Mouse (Mus musculus) retina, postnatal 1 day (tissue): ENCODE measurements around the gene Cdc37l1.
"Not testable (repeated sequence)": the region's sequence is repeated elsewhere in the genome, so short reads cannot be mapped to it uniquely, and the experiment has no call there.

Experiments used
- DNase-seq: peaks from one replicate; pipeline ENCODE4 v3.0.0-alpha.2; 2012

Cdc37l1 gene

GRCm38 (mm10) chr19:28990194-28990589 is at the start of gene Cdc37l1:
Gene Cdc37l1, plus strand, starts transcription at chr19:28990352.
- DNase-seq: peak; percentile 97

GRCm38 (mm10) chr19:28941271-28941670 is 48.9 kb upstream of the Cdc37l1 start:
- DNase-seq: no peak

- DNase-seq: no peak
Observed at GRCm38 (mm10) chr19:28946782-28947181, 43.4 kb upstream of the Cdc37l1 start.

GRCm38 (mm10) chr19:28947311-28947710 is 42.8 kb upstream of the Cdc37l1 start:
- no peak for DNase-seq

GRCm38 (mm10) chr19:28951251-28951650 is 38.9 kb upstream of the Cdc37l1 start:
- peak; percentile 76 for DNase-seq

- no peak for DNase-seq
Observed at GRCm38 (mm10) chr19:28963113-28963512, 27.0 kb upstream of the Cdc37l1 start.

- DNase-seq: no peak
Observed at GRCm38 (mm10) chr19:28963513-28963841, 26.7 kb upstream of the Cdc37l1 start.

- DNase-seq: peak; percentile 80
Observed at GRCm38 (mm10) chr19:28963842-28964551, 26.2 kb upstream of the Cdc37l1 start, which contains the start of gene Plpp6. Gene Plpp6, plus strand, starts transcription at chr19:28963953.

GRCm38 (mm10) chr19:28964552-28964903 is 25.6 kb upstream of the Cdc37l1 start:
- DNase-seq: no peak

GRCm38 (mm10) chr19:28967652-28968051 is 22.5 kb upstream of the Cdc37l1 start, which contains the start of gene 4430402I18Rik:
Gene 4430402I18Rik, minus strand, starts transcription at chr19:28967800.
- DNase-seq: peak; percentile 89

GRCm38 (mm10) chr19:28968178-28968577 is 22.0 kb upstream of the Cdc37l1 start:
- no peak for DNase-seq

GRCm38 (mm10) chr19:28969231-28969630 is 20.9 kb upstream of the Cdc37l1 start:
- DNase-seq: no peak

GRCm38 (mm10) chr19:28970251-28970650 is 19.9 kb upstream of the Cdc37l1 start:
- DNase-seq: no peak

- peak; percentile 80 for DNase-seq
Observed at GRCm38 (mm10) chr19:28974862-28975611, 15.1 kb upstream of the Cdc37l1 start.

- no peak for DNase-seq
Observed at GRCm38 (mm10) chr19:28982617-28983016, 7.5 kb upstream of the Cdc37l1 start.

- no peak for DNase-seq
Observed at GRCm38 (mm10) chr19:28989515-28989914, 637 bp upstream of the Cdc37l1 start.

- peak; percentile 69 for DNase-seq
Observed at GRCm38 (mm10) chr19:28990590-28991221, 554 bp downstream of the Cdc37l1 start.

- DNase-seq: no peak
Observed at GRCm38 (mm10) chr19:28991391-28991790, 1.2 kb downstream of the Cdc37l1 start.

GRCm38 (mm10) chr19:28994870-28995269 is 4.7 kb downstream of the Cdc37l1 start:
- DNase-seq: no peak

GRCm38 (mm10) chr19:28995366-28995765 is 5.2 kb downstream of the Cdc37l1 start:
- DNase-seq: no peak

GRCm38 (mm10) chr19:28997976-28998630 is 8.0 kb downstream of the Cdc37l1 start:
- no peak for DNase-seq

GRCm38 (mm10) chr19:29000321-29000720 is 10.2 kb downstream of the Cdc37l1 start:
- not testable (repeated sequence) for DNase-seq

- DNase-seq: no peak
Observed at GRCm38 (mm10) chr19:29008069-29008706, 18.0 kb downstream of the Cdc37l1 start.
